Mouse (Mus musculus): ENCODE measurements around the gene Ubn2. TPM values are rescaled to one million over a fixed set of nuclear protein-coding genes. Genes with fewer than 3 reads are reported as not detected.

The Ubn2 gene
- polyA plus RNA-seq, 1 experiment from 2014 or later, result 21.8 TPM

Small RNA genes lying within 50 kb of the gene (microRNA-seq; reads per million reads assigned to microRNA genes)
- not detected for gene Mir7670

Other genes starting within 250 kb of the Ubn2 start
- gene D630045J12Rik, start 179.9 kb upstream of the Ubn2 start, polyA plus RNA-seq (2015; fragmentation: Nextera tagmentation; extraction: Ambion mirVana), result 11.3 and 12.6 TPM in 2 replicates
- gene Zc3hav1l, start 134.7 kb upstream of the Ubn2 start, polyA plus RNA-seq (2015; fragmentation: Nextera tagmentation; extraction: Ambion mirVana), result 6.1 and 7.1 TPM in 2 replicates
- 1.4 and 5.8 TPM in 2 replicates for gene Zc3hav1, start 79.3 kb upstream of the Ubn2 start, polyA plus RNA-seq (2015; fragmentation: Nextera tagmentation; extraction: Ambion mirVana)
- 4.5 and 4.8 TPM in 2 replicates for gene Ttc26, start 52.5 kb upstream of the Ubn2 start, polyA plus RNA-seq (2015; fragmentation: Nextera tagmentation; extraction: Ambion mirVana)
- 218 and 249 TPM in 2 replicates for gene Fmc1, start 99.6 kb downstream of the Ubn2 start, polyA plus RNA-seq (2015; fragmentation: Nextera tagmentation; extraction: Ambion mirVana)
- gene Luc7l2, start 117.4 kb downstream of the Ubn2 start, polyA plus RNA-seq (2015; fragmentation: Nextera tagmentation; extraction: Ambion mirVana), result 42.1 and 48.2 TPM in 2 replicates
- gene Klrg2, start 203.3 kb downstream of the Ubn2 start, polyA plus RNA-seq (2015; fragmentation: Nextera tagmentation; extraction: Ambion mirVana), result 0.14 and 0.24 TPM in 2 replicates
- 25.4 and 40.3 TPM in 2 replicates for gene Clec2l, start 229.1 kb downstream of the Ubn2 start, polyA plus RNA-seq (2015; fragmentation: Nextera tagmentation; extraction: Ambion mirVana)